Mouse (Mus musculus): Measurements from ENCODE around the gene Fam78a.
A peak's percentile ranks its signal among the peaks of the same experiment; 100 is the strongest.

The Fam78a gene

GRCm38 (mm10) chr2:32103557-32103956 is 18.9 kb upstream of the Fam78a start:
- ATAC-seq (ENCODE audit: insufficient number of reproducible peaks, low FRiP score, low TSS enrichment): no peak

GRCm38 (mm10) chr2:32102944-32103343 is 18.3 kb upstream of the Fam78a start:
- no peak for ATAC-seq (ENCODE audit: insufficient number of reproducible peaks, low FRiP score, low TSS enrichment)

- 0 out of 2 replicates have a peak, but pooled peaks have one; percentile 38 for ATAC-seq (ENCODE audit: insufficient number of reproducible peaks, low FRiP score, low TSS enrichment)
Observed at GRCm38 (mm10) chr2:32096122-32096420, 11.4 kb upstream of the Fam78a start.

GRCm38 (mm10) chr2:32095351-32096121 is 10.9 kb upstream of the Fam78a start, which contains the start of gene Plpp7:
Plpp7 (plus strand) TSS chr2:32095528.
- ATAC-seq (ENCODE audit: insufficient number of reproducible peaks, low FRiP score, low TSS enrichment): peak; percentile 96

- ATAC-seq (ENCODE audit: insufficient number of reproducible peaks, low FRiP score, low TSS enrichment): no peak
Observed at GRCm38 (mm10) chr2:32094001-32094707, 9.5 kb upstream of the Fam78a start.

GRCm38 (mm10) chr2:32091956-32092355 is 7.3 kb upstream of the Fam78a start:
- ATAC-seq (ENCODE audit: insufficient number of reproducible peaks, low FRiP score, low TSS enrichment): no peak

- ATAC-seq (ENCODE audit: insufficient number of reproducible peaks, low FRiP score, low TSS enrichment): no peak
Observed at GRCm38 (mm10) chr2:32090145-32090544, 5.5 kb upstream of the Fam78a start.

- no peak for ATAC-seq (ENCODE audit: insufficient number of reproducible peaks, low FRiP score, low TSS enrichment)
Observed at GRCm38 (mm10) chr2:32089606-32090005, 4.9 kb upstream of the Fam78a start.

GRCm38 (mm10) chr2:32088372-32088981 is 3.8 kb upstream of the Fam78a start:
- ATAC-seq (ENCODE audit: insufficient number of reproducible peaks, low FRiP score, low TSS enrichment): no peak

- ATAC-seq (ENCODE audit: insufficient number of reproducible peaks, low FRiP score, low TSS enrichment): no peak
Observed at GRCm38 (mm10) chr2:32087606-32088005, 2.9 kb upstream of the Fam78a start.

- no peak for ATAC-seq (ENCODE audit: insufficient number of reproducible peaks, low FRiP score, low TSS enrichment)
Observed at GRCm38 (mm10) chr2:32085231-32085630, 574 bp upstream of the Fam78a start.

- ATAC-seq (ENCODE audit: insufficient number of reproducible peaks, low FRiP score, low TSS enrichment): 0 out of 2 replicates have a peak, but pooled peaks have one; percentile 23
Observed at GRCm38 (mm10) chr2:32084872-32085199, 179 bp upstream of the Fam78a start.

GRCm38 (mm10) chr2:32083159-32084011 is 1.3 kb downstream of the Fam78a start:
- ATAC-seq (ENCODE audit: insufficient number of reproducible peaks, low FRiP score, low TSS enrichment): no peak

- ATAC-seq (ENCODE audit: insufficient number of reproducible peaks, low FRiP score, low TSS enrichment): no peak
Observed at GRCm38 (mm10) chr2:32082229-32082628, 2.4 kb downstream of the Fam78a start.

- no peak for ATAC-seq (ENCODE audit: insufficient number of reproducible peaks, low FRiP score, low TSS enrichment)
Observed at GRCm38 (mm10) chr2:32081296-32081929, 3.2 kb downstream of the Fam78a start.

GRCm38 (mm10) chr2:32080681-32081080 is 4.0 kb downstream of the Fam78a start:
- ATAC-seq (ENCODE audit: insufficient number of reproducible peaks, low FRiP score, low TSS enrichment): no peak

GRCm38 (mm10) chr2:32079191-32079725 is 5.4 kb downstream of the Fam78a start:
- ATAC-seq (ENCODE audit: insufficient number of reproducible peaks, low FRiP score, low TSS enrichment): no peak

- ATAC-seq (ENCODE audit: insufficient number of reproducible peaks, low FRiP score, low TSS enrichment): no peak
Observed at GRCm38 (mm10) chr2:32078522-32078921, 6.1 kb downstream of the Fam78a start.

GRCm38 (mm10) chr2:32077744-32078143 is 6.9 kb downstream of the Fam78a start:
- ATAC-seq (ENCODE audit: insufficient number of reproducible peaks, low FRiP score, low TSS enrichment): no peak

GRCm38 (mm10) chr2:32075368-32075767 is 9.3 kb downstream of the Fam78a start:
- no peak for ATAC-seq (ENCODE audit: insufficient number of reproducible peaks, low FRiP score, low TSS enrichment)
